Mouse (Mus musculus) hindbrain, embryonic 12.5 days (tissue): Measurements from ENCODE around the gene Jaml. TPM values are rescaled to one million over a fixed set of nuclear protein-coding genes. Genes with fewer than 3 reads are reported as not detected.

Experiments
- ATAC-seq: fragments of 200-750 bp; cut with Nextera tagmentation; 2 replicates; pipeline ENCODE4 v1.8.0; 2017; ENCODE audit warnings: moderate TSS enrichment; ENCODE audit not compliant: low FRiP score
- H3K27ac ChIP-seq: fragments of 300-500 bp; sonication (generic); 2 replicates; pipeline ENCODE4 v1.5.1; 2016; ENCODE audit warnings: mild to moderate bottlenecking
- H3K27me3 ChIP-seq: fragments of 300-500 bp; sonication (generic); 2 replicates; pipeline ENCODE4 v1.6.1; 2016; ENCODE audit warnings: mild to moderate bottlenecking
- H3K36me3 ChIP-seq: fragments of 300-500 bp; sonication (generic); 2 replicates; pipeline ENCODE4 v1.6.1; 2016; ENCODE audit warnings: mild to moderate bottlenecking
- H3K4me1 ChIP-seq: fragments of 300-500 bp; sonication (generic); 2 replicates; pipeline ENCODE4 v1.6.1; 2016
- H3K4me2 ChIP-seq: fragments of 300-500 bp; sonication (generic); replicated peaks from 2 replicates; pipeline ENCODE4 v1.6.1; 2016; ENCODE audit warnings: mild to moderate bottlenecking
- H3K4me3 ChIP-seq: fragments of 300-500 bp; sonication (generic); 2 replicates; pipeline ENCODE4 v1.5.1; 2016; ENCODE audit warnings: mild to moderate bottlenecking
- H3K9ac ChIP-seq: fragments of 300-500 bp; sonication (generic); 2 replicates; pipeline ENCODE4 v1.6.1; 2016; ENCODE audit warnings: mild to moderate bottlenecking, moderate library complexity
- H3K9me3 ChIP-seq: fragments of 300-500 bp; sonication (generic); replicated peaks from 2 replicates; pipeline ENCODE4 v1.6.1; 2016; ENCODE audit warnings: mild to moderate bottlenecking
- WGBS: fragments of 180-500 bp; shearing (Covaris S2); methylation state at CpG from one replicate; pipeline ENCODE4 v1.1.7; 2016; 5-methylcytosine and 5-hydroxymethylcytosine counted together
- polyA plus RNA-seq: library from polyadenylated mRNA; unstranded; fragments of >200 nt; fragmentation: Nextera tagmentation; extraction: Ambion mirVana; gene quantifications from 2 replicates; pipeline ENCODE4 v1.2.1, GENCODE M21; 2016

The Jaml gene
- polyA plus RNA-seq, 1 experiment from 2014 or later: not detected

GRCm38 (mm10) chr9:45116819-45117218 is 37.8 kb downstream of the Jaml start:
- H3K9ac ChIP-seq: no peak overlapping the region
- ATAC-seq: no peak

GRCm38 (mm10) chr9:45117741-45118431 is 38.9 kb downstream of the Jaml start, which contains the start of gene Scn2b:
Gene Scn2b, plus strand, starts transcription at chr9:45117782.
- H3K27me3 ChIP-seq: peaks cover 8% of the 10 kb centered on the region
- peak within 1 kb of the TSS; percentile 54 for H3K4me2 ChIP-seq
- H3K4me3 ChIP-seq: peak within 1 kb of the TSS; percentile 58
- peak within 1 kb of the TSS; percentile 88 for H3K27ac ChIP-seq
- peak within 1 kb of the TSS; percentile 76 for H3K9ac ChIP-seq
- no peaks in the 10 kb centered on the region for H3K36me3 ChIP-seq
- peaks cover 23% of the 10 kb centered on the region for H3K4me1 ChIP-seq
- H3K9me3 ChIP-seq: no peaks in the 10 kb centered on the region
- under 1% methylated on average over 12 of the region's 13 CpGs for WGBS
- 0 out of 2 replicates have a peak, but pooled peaks have one; percentile 35 for ATAC-seq

More at GRCm38 (mm10) chr9:45116819-45117218, 37.8 kb downstream of the Jaml start:
- H3K4me1 ChIP-seq: peaks cover 17% of the 10 kb centered on the region
- no peak overlapping the region for H3K4me3 ChIP-seq
- H3K4me2 ChIP-seq: no peak overlapping the region
- no peak overlapping the region for H3K27ac ChIP-seq
- peaks cover 8% of the 10 kb centered on the region for H3K27me3 ChIP-seq
- no peaks in the 10 kb centered on the region for H3K9me3 ChIP-seq
- no peaks in the 10 kb centered on the region for H3K36me3 ChIP-seq
- 65% methylated on average over 9 of the region's 9 CpGs for WGBS

GRCm38 (mm10) chr9:45118552-45118951 is 39.6 kb downstream of the Jaml start:
- H3K9me3 ChIP-seq: no peaks in the 10 kb centered on the region
- ATAC-seq: no peak
- WGBS: 26% methylated on average over 10 of the region's 10 CpGs
- H3K4me1 ChIP-seq: peaks cover 23% of the 10 kb centered on the region
- peak overlapping the region; percentile 54 for H3K4me2 ChIP-seq
- H3K27me3 ChIP-seq: peaks cover 6% of the 10 kb centered on the region
- H3K36me3 ChIP-seq: no peaks in the 10 kb centered on the region
- no peak overlapping the region for H3K27ac ChIP-seq
- H3K4me3 ChIP-seq: peak overlapping the region; percentile 58
- H3K9ac ChIP-seq: peak overlapping the region; percentile 76

- H3K4me3 ChIP-seq: peak overlapping the region; percentile 58; the same call in 1 of the 2 replicates
- no peaks in the 10 kb centered on the region for H3K36me3 ChIP-seq
- no peaks in the 10 kb centered on the region for H3K9me3 ChIP-seq
- peak overlapping the region; percentile 54 for H3K4me2 ChIP-seq
- 90% methylated on average over 8 of the region's 8 CpGs for WGBS
- peaks cover 6% of the 10 kb centered on the region for H3K27me3 ChIP-seq
- peaks cover 23% of the 10 kb centered on the region for H3K4me1 ChIP-seq
- no peak for ATAC-seq
- no peak overlapping the region for H3K27ac ChIP-seq
- H3K9ac ChIP-seq: no peak overlapping the region
Measured at GRCm38 (mm10) chr9:45119316-45119953, 40.5 kb downstream of the Jaml start.

- WGBS: 92% methylated on average over 14 of the region's 14 CpGs
- Histone ChIP-seq H3K4me3 (no peak overlapping the region), H3K9me3 (no peaks in the 10 kb centered on the region), H3K4me1 (peaks cover 23% of the 10 kb centered on the region), H3K27ac (no peak overlapping the region), H3K4me2 (no peak overlapping the region), H3K9ac (no peak overlapping the region), H3K27me3 (peaks cover 6% of the 10 kb centered on the region), H3K36me3 (no peaks in the 10 kb centered on the region)
- no peak for ATAC-seq
Measured at GRCm38 (mm10) chr9:45119954-45120530, 41.1 kb downstream of the Jaml start.

GRCm38 (mm10) chr9:45120567-45120966 is 41.6 kb downstream of the Jaml start:
- WGBS: 88% methylated on average over 6 of the region's 6 CpGs
- no peak for ATAC-seq

GRCm38 (mm10) chr9:45121001-45121400 is 42.0 kb downstream of the Jaml start:
- no peak overlapping the region for H3K4me2 ChIP-seq
- peaks cover 6% of the 10 kb centered on the region for H3K27me3 ChIP-seq
- WGBS: 68% methylated on average over 6 of the region's 6 CpGs
- peaks cover 20% of the 10 kb centered on the region for H3K4me1 ChIP-seq
- H3K9me3 ChIP-seq: no peaks in the 10 kb centered on the region
- ATAC-seq: no peak
- no peak overlapping the region for H3K27ac ChIP-seq
- H3K9ac ChIP-seq: no peak overlapping the region
- H3K36me3 ChIP-seq: peaks cover 9% of the 10 kb centered on the region
- no peak overlapping the region for H3K4me3 ChIP-seq

More at GRCm38 (mm10) chr9:45120567-45120966, 41.6 kb downstream of the Jaml start:
- Histone ChIP-seq H3K4me3 (no peak overlapping the region), H3K4me2 (no peak overlapping the region), H3K27ac (no peak overlapping the region), H3K4me1 (peaks cover 23% of the 10 kb centered on the region), H3K27me3 (peaks cover 6% of the 10 kb centered on the region), H3K9me3 (no peaks in the 10 kb centered on the region), H3K36me3 (peaks cover 5% of the 10 kb centered on the region), H3K9ac (no peak overlapping the region)

GRCm38 (mm10) chr9:45121769-45122168 is 42.8 kb downstream of the Jaml start:
- 0 out of 2 replicates have a peak, but pooled peaks have one; percentile 37 for ATAC-seq

GRCm38 (mm10) chr9:45122209-45122761 is 43.3 kb downstream of the Jaml start:
- H3K4me3 ChIP-seq: no peak overlapping the region

More at GRCm38 (mm10) chr9:45121769-45122168, 42.8 kb downstream of the Jaml start:
- Histone ChIP-seq H3K27me3 (peaks cover 3% of the 10 kb centered on the region), H3K9ac (0 out of 2 replicates have a peak overlapping the region, but pooled peaks have one; percentile 19), H3K36me3 (peaks cover 15% of the 10 kb centered on the region), H3K4me1 (peaks cover 18% of the 10 kb centered on the region), H3K9me3 (no peaks in the 10 kb centered on the region), H3K4me3 (no peak overlapping the region), H3K27ac (no peak overlapping the region), H3K4me2 (peak overlapping the region; percentile 35)
- WGBS: 9% methylated on average over 10 of the region's 10 CpGs

GRCm38 (mm10) chr9:45125211-45125610 is 46.2 kb downstream of the Jaml start:
- no peak for ATAC-seq
- Histone ChIP-seq H3K36me3 (peaks cover 15% of the 10 kb centered on the region), H3K9me3 (no peaks in the 10 kb centered on the region), H3K4me2 (no peak overlapping the region), H3K27me3 (no peaks in the 10 kb centered on the region; the same call in 1 of the 2 replicates), H3K9ac (no peak overlapping the region), H3K4me1 (peaks cover 7% of the 10 kb centered on the region), H3K27ac (no peak overlapping the region), H3K4me3 (no peak overlapping the region)
- 93% methylated on average over 14 of the region's 14 CpGs for WGBS

More at GRCm38 (mm10) chr9:45122209-45122761, 43.3 kb downstream of the Jaml start:
- 0 out of 2 replicates have a peak, but pooled peaks have one; percentile 7 for ATAC-seq
- Histone ChIP-seq H3K4me1 (peaks cover 18% of the 10 kb centered on the region), H3K27me3 (no peaks in the 10 kb centered on the region; the same call in 1 of the 2 replicates), H3K27ac (no peak overlapping the region), H3K9me3 (no peaks in the 10 kb centered on the region), H3K4me2 (peak overlapping the region; percentile 35), H3K9ac (0 out of 2 replicates have a peak overlapping the region, but pooled peaks have one; percentile 19), H3K36me3 (peaks cover 15% of the 10 kb centered on the region)
- WGBS: 26% methylated on average over 9 of the region's 9 CpGs

- H3K9me3 ChIP-seq: no peaks in the 10 kb centered on the region
- H3K36me3 ChIP-seq: peaks cover 15% of the 10 kb centered on the region
- ATAC-seq: no peak
- H3K4me1 ChIP-seq: peaks cover 5% of the 10 kb centered on the region
- no peak overlapping the region for H3K9ac ChIP-seq
- H3K4me2 ChIP-seq: no peak overlapping the region
- H3K27me3 ChIP-seq: peaks cover 3% of the 10 kb centered on the region; the same call in 1 of the 2 replicates
- no peak overlapping the region for H3K4me3 ChIP-seq
- H3K27ac ChIP-seq: no peak overlapping the region
- 59% methylated on average over 7 of the region's 7 CpGs for WGBS
Measured at GRCm38 (mm10) chr9:45126941-45127340, 48.0 kb downstream of the Jaml start.

GRCm38 (mm10) chr9:45130119-45130518 is 51.1 kb downstream of the Jaml start:
- H3K4me2 ChIP-seq: no peak overlapping the region
- no peaks in the 10 kb centered on the region for H3K9me3 ChIP-seq
- no peak overlapping the region for H3K4me3 ChIP-seq
- ATAC-seq: no peak
- peaks cover 14% of the 10 kb centered on the region for H3K36me3 ChIP-seq
- H3K4me1 ChIP-seq: no peaks in the 10 kb centered on the region
- H3K9ac ChIP-seq: no peak overlapping the region
- H3K27me3 ChIP-seq: peaks cover 21% of the 10 kb centered on the region
- no peak overlapping the region for H3K27ac ChIP-seq
- 76% methylated on average over 3 of the region's 3 CpGs for WGBS
